Mouse (Mus musculus): ENCODE data around the gene Usp49.
"Not testable (repeated sequence)": the region's sequence is repeated elsewhere in the genome, so short reads cannot be mapped to it uniquely, and the experiment has no call there.

Gene Usp49

GRCm38 (mm10) chr17:47630678-47631065 lies at the start of gene Usp49:
Usp49 (plus strand) TSS chr17:47630690.
- DNase-seq: no peak

GRCm38 (mm10) chr17:47580962-47581361 lies 49.5 kb upstream of the Usp49 start:
- DNase-seq: no peak

- no peak for DNase-seq
Observed at GRCm38 (mm10) chr17:47588517-47588916, 42.0 kb upstream of the Usp49 start.

- DNase-seq: no peak
Observed at GRCm38 (mm10) chr17:47591073-47591472, 39.4 kb upstream of the Usp49 start.

GRCm38 (mm10) chr17:47593215-47593853 lies 37.2 kb upstream of the Usp49 start:
- peak; percentile 85 for DNase-seq

- DNase-seq: no peak
Observed at GRCm38 (mm10) chr17:47593854-47594182, 36.7 kb upstream of the Usp49 start.

GRCm38 (mm10) chr17:47594183-47594968 lies 36.1 kb upstream of the Usp49 start:
- no peak for DNase-seq

GRCm38 (mm10) chr17:47594969-47595247 lies 35.6 kb upstream of the Usp49 start:
- DNase-seq: no peak

GRCm38 (mm10) chr17:47595248-47596161 lies 35.0 kb upstream of the Usp49 start:
- no peak for DNase-seq

- DNase-seq: no peak
Observed at GRCm38 (mm10) chr17:47596162-47596838, 34.2 kb upstream of the Usp49 start.

GRCm38 (mm10) chr17:47596839-47597164 lies 33.7 kb upstream of the Usp49 start:
- DNase-seq: no peak

- no peak for DNase-seq
Observed at GRCm38 (mm10) chr17:47597261-47597660, 33.2 kb upstream of the Usp49 start.

- no peak for DNase-seq
Observed at GRCm38 (mm10) chr17:47597838-47598579, 32.5 kb upstream of the Usp49 start.

GRCm38 (mm10) chr17:47598580-47599304 lies 31.7 kb upstream of the Usp49 start:
- not testable (repeated sequence) for DNase-seq

- DNase-seq: no peak
Observed at GRCm38 (mm10) chr17:47599511-47600297, 30.8 kb upstream of the Usp49 start.

GRCm38 (mm10) chr17:47600601-47601388 lies 29.7 kb upstream of the Usp49 start:
- no peak for DNase-seq

- no peak for DNase-seq
Observed at GRCm38 (mm10) chr17:47601389-47601755, 29.1 kb upstream of the Usp49 start.

GRCm38 (mm10) chr17:47602289-47602688 lies 28.2 kb upstream of the Usp49 start:
- DNase-seq: no peak

GRCm38 (mm10) chr17:47606220-47606619 lies 24.3 kb upstream of the Usp49 start:
- DNase-seq: no peak

GRCm38 (mm10) chr17:47609182-47609581 lies 21.3 kb upstream of the Usp49 start:
- no peak for DNase-seq
